Mouse (Mus musculus) heart, adult 8-10 months (tissue): ENCODE data around the gene Bora. TPM values are rescaled to one million over a fixed set of nuclear protein-coding genes. Genes with fewer than 3 reads are reported as not detected.
"Not testable (repeated sequence)": the region's sequence is repeated elsewhere in the genome, so short reads cannot be mapped to it uniquely, and the experiment has no call there.

Experiments used
- DNase-seq: peaks from one replicate; pipeline ENCODE4 v3.0.0; 2022; ENCODE audit warnings: low spot score
- total RNA-seq, 4 experiments: library from RNA; stranded (reverse); gene quantifications; 2 replicates each; pipeline ENCODE4 v1.2.4; 2022

Gene Bora
- total RNA-seq, result 1 to 10 TPM in 1 of 4 experiments, under 1 TPM in 3; 0.46 to 1.2 (median 0.69) TPM

- peak; percentile 87 for DNase-seq
Measured at GRCm38 (mm10) chr14:99046031-99046781, at the start of gene Bora, which contains the start of gene Mzt1. Bora (plus strand) TSS chr14:99046222. Mzt1 (minus strand) TSS chr14:99046134.

GRCm38 (mm10) chr14:99010224-99010919 is 35.6 kb upstream of the Bora start:
- DNase-seq, result peak; percentile 38

GRCm38 (mm10) chr14:99010920-99011313 is 35.1 kb upstream of the Bora start:
- DNase-seq, result no peak

- no peak for DNase-seq
Measured at GRCm38 (mm10) chr14:99018691-99019090, 27.3 kb upstream of the Bora start.

- DNase-seq, result no peak
Measured at GRCm38 (mm10) chr14:99019136-99019808, 26.8 kb upstream of the Bora start.

GRCm38 (mm10) chr14:99022346-99023086 is 23.5 kb upstream of the Bora start:
- DNase-seq, result no peak

GRCm38 (mm10) chr14:99029987-99030386 is 16.0 kb upstream of the Bora start:
- no peak for DNase-seq

- DNase-seq, result no peak
Measured at GRCm38 (mm10) chr14:99031337-99031873, 14.6 kb upstream of the Bora start.

- no peak for DNase-seq
Measured at GRCm38 (mm10) chr14:99032596-99032995, 13.4 kb upstream of the Bora start.

- DNase-seq, result not testable (repeated sequence)
Measured at GRCm38 (mm10) chr14:99034851-99035250, 11.2 kb upstream of the Bora start.

- no peak for DNase-seq
Measured at GRCm38 (mm10) chr14:99036039-99036438, 10.0 kb upstream of the Bora start.

- no peak for DNase-seq
Measured at GRCm38 (mm10) chr14:99037703-99038102, 8.3 kb upstream of the Bora start.

GRCm38 (mm10) chr14:99039308-99039707 is 6.7 kb upstream of the Bora start:
- DNase-seq, result not testable (repeated sequence)

- DNase-seq, result no peak
Measured at GRCm38 (mm10) chr14:99041416-99041815, 4.6 kb upstream of the Bora start.

GRCm38 (mm10) chr14:99043499-99043898 is 2.5 kb upstream of the Bora start:
- DNase-seq, result no peak

GRCm38 (mm10) chr14:99044096-99044495 is 1.9 kb upstream of the Bora start:
- no peak for DNase-seq

- DNase-seq, result no peak
Measured at GRCm38 (mm10) chr14:99044718-99045117, 1.3 kb upstream of the Bora start.

GRCm38 (mm10) chr14:99045378-99046030 is 518 bp upstream of the Bora start:
- DNase-seq, result no peak

GRCm38 (mm10) chr14:99046782-99047181 is 760 bp downstream of the Bora start:
- no peak for DNase-seq

- no peak for DNase-seq
Measured at GRCm38 (mm10) chr14:99058959-99059586, 13.1 kb downstream of the Bora start.
